Mouse (Mus musculus): Measurements from ENCODE around the gene Cox5b. TPM values are rescaled to one million over a fixed set of nuclear protein-coding genes. Genes with fewer than 3 reads are reported as not detected.

The Cox5b gene
- 302 and 470 TPM in 2 replicates for total RNA-seq (2014; rRNA removed)
- polyA plus RNA-seq (2015; fragmentation: Nextera tagmentation; extraction: Ambion mirVana): 761 and 882 TPM in 2 replicates

DNA sequence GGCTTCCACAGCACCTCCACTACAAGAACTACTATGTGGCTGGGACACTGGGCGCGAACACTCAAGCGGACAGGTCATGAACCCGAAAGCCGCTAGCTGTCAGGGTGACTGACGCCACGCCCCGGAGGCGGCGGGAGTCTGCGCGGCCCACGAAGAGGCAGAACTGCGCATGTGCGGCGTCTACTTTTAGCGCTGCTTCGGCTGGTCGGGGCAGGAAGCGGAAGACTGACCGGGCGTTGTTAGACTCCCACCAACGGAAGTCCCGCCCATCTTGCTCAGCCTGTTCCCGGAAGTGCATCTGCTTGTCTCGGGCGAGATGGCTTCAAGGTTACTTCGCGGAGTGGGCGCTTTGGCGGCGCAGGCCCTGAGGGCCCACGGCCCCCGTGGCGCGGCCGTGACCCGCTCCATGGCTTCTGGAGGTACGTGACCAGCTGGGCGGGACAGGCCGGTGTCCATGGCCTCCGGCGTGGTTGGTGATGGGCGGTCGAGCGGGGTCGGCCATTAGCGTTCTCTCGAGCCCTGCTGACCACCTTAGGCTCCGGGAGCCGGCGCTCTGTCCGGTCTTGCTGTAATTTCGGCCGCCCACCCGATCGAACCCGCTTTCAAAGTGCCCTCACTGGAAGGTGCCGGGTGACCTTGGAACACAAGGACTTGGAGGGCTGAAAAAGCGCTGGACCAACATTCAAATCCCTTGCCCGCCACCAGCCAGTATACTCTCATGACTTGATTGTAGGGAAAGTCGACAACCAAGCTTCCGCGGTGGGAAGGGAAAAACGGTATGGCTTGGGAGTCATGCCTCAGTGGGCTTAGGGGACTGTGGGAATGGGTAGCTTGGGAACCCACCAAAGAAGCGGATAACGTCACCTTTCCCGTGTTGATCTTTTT is at the start of gene Cox5b:
TSS of gene Cox5b (plus strand) at position 179 of the 885 bp plus-strand sequence.
- Histone ChIP-seq H3K9me3 (ENCODE audit: low read length) (no peaks in the 10 kb centered on the region), H3K27me3 (ENCODE audit: insufficient read depth, low read length) (no peaks in the 10 kb centered on the region), H3K9ac (peak within 1 kb of the TSS; percentile 86), H3K27ac (ENCODE audit: low read depth, low read length) (peak within 1 kb of the TSS; percentile 57), H3K4me2 (ENCODE audit: low read depth) (peak within 1 kb of the TSS; percentile 80), H3K4me3 (ENCODE audit: low read depth, low read length) (peak within 1 kb of the TSS; percentile 85), H3K4me1 (ENCODE audit: insufficient read depth) (no peaks in the 10 kb centered on the region), H3K36me3 (ENCODE audit: insufficient read depth) (peaks cover 21% of the 10 kb centered on the region)
- peak; percentile 99 for DNase-seq
- peak; percentile 98 for ATAC-seq
- 1% methylated on average over 68 of the region's 68 CpGs for WGBS
- no peak for TF ChIP-seq CTCF (IDR thresholded peaks at IDR 0.05; ENCODE audit: low read depth)

DNA sequence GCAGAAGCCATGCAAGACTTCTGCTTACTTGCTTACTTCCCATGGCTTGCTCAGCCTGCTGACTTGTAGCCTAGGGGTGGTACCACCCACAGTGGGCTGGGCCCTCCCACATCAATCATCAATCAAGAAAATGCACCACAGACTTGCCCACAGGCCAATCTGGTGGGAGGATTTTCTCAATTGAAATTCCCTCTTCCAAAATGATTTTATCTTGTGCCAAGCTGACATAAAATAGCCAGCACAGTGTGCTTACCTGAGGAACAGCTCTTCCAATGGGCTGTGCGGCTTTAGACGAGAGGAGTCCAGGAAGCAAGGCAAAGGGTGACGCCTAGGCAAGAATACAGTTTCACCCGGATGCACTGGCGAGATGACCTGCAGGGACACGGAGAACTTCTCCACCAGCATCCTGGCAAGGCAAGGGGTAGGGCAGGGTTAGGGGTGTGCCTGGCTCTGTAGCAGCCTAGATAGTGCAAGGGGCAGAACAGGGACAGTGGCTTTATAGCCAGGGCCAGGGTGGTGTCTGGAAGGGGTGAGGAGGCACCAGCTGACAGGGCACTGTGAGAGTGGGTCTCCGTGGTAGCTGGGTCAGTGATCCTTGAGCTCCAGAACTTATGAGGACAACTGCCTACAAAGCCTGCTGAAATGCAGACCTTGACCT is 47.2 kb upstream of the Cox5b start:
- H3K9me3 ChIP-seq (ENCODE audit: low read length): no peaks in the 10 kb centered on the region
- H3K4me3 ChIP-seq (ENCODE audit: low read depth, low read length): no peak overlapping the region
- no peak overlapping the region for H3K9ac ChIP-seq
- no peak overlapping the region for H3K4me2 ChIP-seq (ENCODE audit: low read depth)
- H3K27me3 ChIP-seq (ENCODE audit: insufficient read depth, low read length): no peaks in the 10 kb centered on the region
- no peaks in the 10 kb centered on the region for H3K36me3 ChIP-seq (ENCODE audit: insufficient read depth)
- H3K27ac ChIP-seq (ENCODE audit: low read depth, low read length): no peak overlapping the region
- H3K4me1 ChIP-seq (ENCODE audit: insufficient read depth): 0 out of 2 replicates have a peak, but pooled peaks cover 4% of the 10 kb centered on the region
- no peak for DNase-seq
- ATAC-seq: no peak
- WGBS: 93% methylated on average over 7 of the region's 7 CpGs
- no peak for TF ChIP-seq CTCF (IDR thresholded peaks at IDR 0.05; ENCODE audit: low read depth)

DNA sequence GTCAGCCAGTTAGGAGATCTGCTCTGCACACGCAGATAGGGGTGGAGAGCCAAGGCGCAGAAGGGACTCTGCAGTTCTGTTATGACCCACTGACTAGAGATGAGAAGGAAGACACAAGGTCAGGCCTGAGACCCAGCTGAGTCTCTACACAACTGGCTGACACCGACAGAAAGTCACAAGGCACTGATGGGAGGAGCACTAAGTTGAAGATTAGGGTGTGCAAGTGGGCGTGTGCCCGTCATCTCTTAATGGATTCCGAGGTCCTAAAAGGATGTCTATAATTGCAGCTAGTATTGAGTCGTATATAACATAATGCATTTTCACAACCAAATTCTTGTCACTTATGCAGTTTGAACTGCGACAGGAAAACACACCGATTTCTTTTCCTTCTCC is 46.6 kb upstream of the Cox5b start:
- H3K27me3 ChIP-seq (ENCODE audit: insufficient read depth, low read length): no peaks in the 10 kb centered on the region
- no peak overlapping the region for H3K4me3 ChIP-seq (ENCODE audit: low read depth, low read length)
- H3K27ac ChIP-seq (ENCODE audit: low read depth, low read length): no peak overlapping the region
- DNase-seq: no peak
- no peaks in the 10 kb centered on the region for H3K36me3 ChIP-seq (ENCODE audit: insufficient read depth)
- H3K4me1 ChIP-seq (ENCODE audit: insufficient read depth): 0 out of 2 replicates have a peak, but pooled peaks cover 4% of the 10 kb centered on the region
- TF ChIP-seq CTCF (IDR thresholded peaks at IDR 0.05; ENCODE audit: low read depth): no peak
- H3K4me2 ChIP-seq (ENCODE audit: low read depth): no peak overlapping the region
- no peaks in the 10 kb centered on the region for H3K9me3 ChIP-seq (ENCODE audit: low read length)
- 89% methylated on average over 9 of the region's 9 CpGs for WGBS
- ATAC-seq: no peak
- no peak overlapping the region for H3K9ac ChIP-seq

DNA sequence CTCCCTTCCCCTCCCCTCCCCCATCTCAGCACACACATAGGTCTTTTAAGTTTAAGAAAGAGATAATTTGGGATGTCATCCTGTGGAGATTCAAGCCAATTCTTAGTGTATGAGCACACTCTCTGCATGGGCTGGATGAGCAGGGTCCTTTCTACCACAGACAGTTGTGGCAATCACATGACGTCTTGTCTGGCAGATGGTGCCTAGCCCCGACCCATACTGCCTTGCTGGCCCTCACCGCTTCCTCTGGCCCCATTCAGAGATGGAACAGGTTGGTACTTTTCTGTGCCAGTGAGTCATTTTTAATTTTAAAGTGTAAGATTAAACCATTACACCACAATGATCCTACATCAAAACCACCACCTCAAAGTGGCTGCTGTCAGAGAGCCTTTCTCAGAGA is 45.0 kb upstream of the Cox5b start:
- DNase-seq: no peak
- ATAC-seq: no peak
- no peaks in the 10 kb centered on the region for H3K36me3 ChIP-seq (ENCODE audit: insufficient read depth)

DNA sequence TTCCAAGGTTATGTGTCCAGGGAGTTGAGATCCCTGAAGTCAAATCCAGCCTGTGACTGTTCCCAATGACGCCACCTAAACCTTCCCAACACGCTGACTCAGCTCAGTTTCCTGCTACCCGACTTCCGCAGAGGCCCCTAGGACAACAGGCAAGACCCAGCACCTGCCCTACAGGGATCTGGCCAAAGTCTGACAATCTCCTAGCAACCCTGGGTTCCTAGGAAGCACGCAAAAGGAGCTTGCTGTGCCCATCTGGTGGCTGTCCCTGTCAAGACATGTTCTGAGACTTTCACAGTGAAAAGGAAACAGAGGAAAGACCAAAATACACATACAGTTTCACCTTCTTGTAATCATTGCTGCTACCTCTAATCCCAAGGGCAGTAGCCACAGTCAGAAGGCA is 43.6 kb upstream of the Cox5b start:
- no peak overlapping the region for H3K27ac ChIP-seq (ENCODE audit: low read depth, low read length)
- no peak overlapping the region for H3K4me2 ChIP-seq (ENCODE audit: low read depth)
- ATAC-seq (peak; percentile 38; the same call in 1 of the 2 replicates), DNase-seq (no peak)
- H3K9ac ChIP-seq: no peak overlapping the region
- H3K4me1 ChIP-seq (ENCODE audit: insufficient read depth): 0 out of 2 replicates have a peak, but pooled peaks cover 4% of the 10 kb centered on the region
- no peaks in the 10 kb centered on the region for H3K36me3 ChIP-seq (ENCODE audit: insufficient read depth)
- TF ChIP-seq CTCF (IDR thresholded peaks at IDR 0.05; ENCODE audit: low read depth): no peak
- H3K9me3 ChIP-seq (ENCODE audit: low read length): no peaks in the 10 kb centered on the region
- no peak overlapping the region for H3K4me3 ChIP-seq (ENCODE audit: low read depth, low read length)
- no peaks in the 10 kb centered on the region for H3K27me3 ChIP-seq (ENCODE audit: insufficient read depth, low read length)
- WGBS: 65% methylated on average over 5 of the region's 5 CpGs

More for the DNA sequence above, 45.0 kb upstream of the Cox5b start:
- no peaks in the 10 kb centered on the region for H3K9me3 ChIP-seq (ENCODE audit: low read length)
- whole genome bisulfite sequencing: 52% methylated on average over 3 of the region's 3 CpGs
- no peak overlapping the region for H3K4me3 ChIP-seq (ENCODE audit: low read depth, low read length)
- no peak for TF ChIP-seq CTCF (IDR thresholded peaks at IDR 0.05; ENCODE audit: low read depth)
- no peak overlapping the region for H3K27ac ChIP-seq (ENCODE audit: low read depth, low read length)
- no peaks in the 10 kb centered on the region for H3K27me3 ChIP-seq (ENCODE audit: insufficient read depth, low read length)
- H3K4me2 ChIP-seq (ENCODE audit: low read depth): no peak overlapping the region
- H3K9ac ChIP-seq: no peak overlapping the region
- 0 out of 2 replicates have a peak, but pooled peaks cover 4% of the 10 kb centered on the region for H3K4me1 ChIP-seq (ENCODE audit: insufficient read depth)

DNA sequence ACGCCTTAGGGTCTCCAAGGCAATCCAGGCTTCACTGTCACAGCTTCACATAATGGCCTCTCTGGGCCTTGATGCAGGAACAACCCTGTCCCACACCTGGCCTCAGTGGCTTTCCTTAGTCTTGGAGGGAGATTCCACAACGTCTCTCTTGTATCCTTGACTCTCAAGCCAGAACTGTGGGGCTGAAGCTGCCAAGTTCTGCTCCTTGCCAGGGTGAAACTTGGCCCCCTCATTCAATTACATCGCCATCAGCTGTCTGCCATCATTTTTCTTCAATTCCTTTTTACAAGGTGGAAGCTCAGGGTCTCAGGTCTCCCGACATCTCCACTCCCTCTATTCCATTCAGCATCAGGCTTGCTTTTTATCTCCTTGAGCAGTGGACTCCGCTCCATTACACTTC is 36.2 kb upstream of the Cox5b start:
- H3K4me3 ChIP-seq (ENCODE audit: low read depth, low read length): no peak overlapping the region
- no peak overlapping the region for H3K9ac ChIP-seq
- no peaks in the 10 kb centered on the region for H3K27me3 ChIP-seq (ENCODE audit: insufficient read depth, low read length)
- TF ChIP-seq CTCF (IDR thresholded peaks at IDR 0.05; ENCODE audit: low read depth): no peak
- no peaks in the 10 kb centered on the region for H3K4me1 ChIP-seq (ENCODE audit: insufficient read depth)
- WGBS: 64% methylated on average over 5 of the region's 5 CpGs
- no peak overlapping the region for H3K4me2 ChIP-seq (ENCODE audit: low read depth)
- H3K36me3 ChIP-seq (ENCODE audit: insufficient read depth): no peaks in the 10 kb centered on the region
- DNase-seq: no peak
- no peak overlapping the region for H3K27ac ChIP-seq (ENCODE audit: low read depth, low read length)
- no peak for ATAC-seq
- no peaks in the 10 kb centered on the region for H3K9me3 ChIP-seq (ENCODE audit: low read length)

DNA sequence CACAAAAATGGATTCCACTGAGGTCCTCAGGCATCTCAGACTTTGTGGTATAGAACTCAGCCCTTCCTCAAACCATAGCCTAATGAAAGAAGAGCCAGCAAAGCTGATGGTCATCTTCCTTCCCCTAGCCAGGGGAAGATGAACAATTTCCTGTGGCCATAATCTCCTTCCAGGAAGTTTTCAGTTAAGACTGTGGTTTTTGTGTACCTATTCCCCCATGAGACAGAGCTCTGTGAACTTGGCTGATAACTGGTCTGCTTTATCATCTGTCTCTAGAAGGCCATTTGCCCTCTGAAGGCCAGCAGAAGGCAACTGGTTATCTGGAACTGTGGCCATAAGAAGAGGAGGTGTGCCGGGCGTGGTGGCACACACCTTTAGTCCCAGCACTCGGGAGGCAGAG is 35.0 kb upstream of the Cox5b start:
- ATAC-seq (no peak), DNase-seq (no peak)
- Histone ChIP-seq H3K4me1 (ENCODE audit: insufficient read depth) (no peaks in the 10 kb centered on the region), H3K36me3 (ENCODE audit: insufficient read depth) (no peaks in the 10 kb centered on the region), H3K4me3 (ENCODE audit: low read depth, low read length) (no peak overlapping the region), H3K9ac (no peak overlapping the region), H3K27ac (ENCODE audit: low read depth, low read length) (no peak overlapping the region), H3K4me2 (ENCODE audit: low read depth) (no peak overlapping the region), H3K27me3 (ENCODE audit: insufficient read depth, low read length) (no peaks in the 10 kb centered on the region), H3K9me3 (ENCODE audit: low read length) (no peaks in the 10 kb centered on the region)
- WGBS: 92% methylated on average over 3 of the region's 3 CpGs
- no peak for TF ChIP-seq CTCF (IDR thresholded peaks at IDR 0.05; ENCODE audit: low read depth)

All from forebrain, postnatal 0 days (tissue).